Mouse (Mus musculus) adrenal gland, adult (tissue): ENCODE measurements around the gene Spocd1.
"Not testable (repeated sequence)": the region's sequence is repeated elsewhere in the genome, so short reads cannot be mapped to it uniquely, and the experiment has no call there.

ENCODE experiments used
- DNase-seq, 2 experiments: peaks; one replicate each; pipeline ENCODE4 v3.0.0; 2022 to 2023; ENCODE audit warnings: low spot score in 1 of 2; ENCODE audit not compliant: inconsistent age in 2 of 2

The Spocd1 gene

DNA sequence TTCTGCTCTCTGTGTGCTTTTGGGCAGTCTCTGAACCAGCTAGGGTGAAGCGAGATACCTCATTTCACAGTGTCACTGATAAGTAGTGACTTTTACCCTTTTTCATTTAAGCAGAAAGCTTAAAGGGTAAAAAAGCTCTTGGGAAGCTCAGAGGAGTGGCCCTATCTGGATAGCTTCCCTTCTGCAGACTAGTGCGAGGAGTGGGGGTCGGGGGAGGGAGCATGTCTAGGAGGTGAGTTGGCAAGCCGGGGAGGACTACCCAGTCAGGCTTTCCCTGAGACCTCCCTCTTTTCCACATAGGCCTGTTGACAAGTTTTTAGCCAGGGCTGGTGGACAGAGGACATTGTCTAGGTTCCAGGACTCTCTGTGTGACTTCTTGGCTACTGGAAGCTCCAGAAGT lies at the start of gene Spocd1:
TSS of gene Spocd1 (plus strand) at position 301 of the 400 bp plus-strand sequence.
- no peak for DNase-seq

DNA sequence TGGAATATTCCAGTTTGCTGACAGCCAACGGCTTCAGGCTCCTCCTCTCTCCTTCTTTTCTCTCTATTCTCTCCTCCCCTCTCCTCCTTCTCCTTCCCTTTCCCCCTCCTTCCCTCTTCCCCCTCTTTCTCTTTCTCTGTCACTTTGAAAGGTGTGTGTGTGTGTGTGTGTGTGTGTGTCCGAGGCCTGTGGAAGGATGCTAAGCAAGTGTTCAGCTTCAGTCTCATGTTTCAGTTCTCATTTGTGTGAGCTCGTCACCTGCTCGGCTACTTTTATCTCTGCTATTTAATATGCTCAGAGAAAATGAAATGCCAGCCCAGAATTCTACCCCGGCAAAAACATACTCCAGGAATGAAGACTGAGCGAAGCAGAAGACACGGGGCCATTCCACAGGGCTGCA lies 48.4 kb upstream of the Spocd1 start:
- DNase-seq = no peak

DNA sequence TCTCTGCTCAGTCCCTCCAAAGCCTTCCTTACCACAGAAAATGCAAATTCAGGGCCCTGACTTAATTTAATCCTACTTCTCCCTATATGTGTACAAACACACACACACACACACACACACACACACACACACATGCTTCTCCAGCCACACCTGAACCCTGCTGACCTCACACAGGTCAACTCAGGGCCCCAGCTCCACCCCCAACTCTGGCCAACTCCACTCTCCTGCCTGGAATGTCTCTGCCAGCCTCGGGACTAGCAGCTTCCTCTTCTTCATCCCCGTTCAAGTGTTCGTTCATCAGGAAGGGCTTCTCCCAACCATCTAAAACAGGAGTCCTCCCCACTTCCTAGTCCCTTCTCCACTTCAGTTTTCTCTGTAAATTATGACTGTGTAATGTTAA lies 47.4 kb upstream of the Spocd1 start:
- DNase-seq = no peak

DNA sequence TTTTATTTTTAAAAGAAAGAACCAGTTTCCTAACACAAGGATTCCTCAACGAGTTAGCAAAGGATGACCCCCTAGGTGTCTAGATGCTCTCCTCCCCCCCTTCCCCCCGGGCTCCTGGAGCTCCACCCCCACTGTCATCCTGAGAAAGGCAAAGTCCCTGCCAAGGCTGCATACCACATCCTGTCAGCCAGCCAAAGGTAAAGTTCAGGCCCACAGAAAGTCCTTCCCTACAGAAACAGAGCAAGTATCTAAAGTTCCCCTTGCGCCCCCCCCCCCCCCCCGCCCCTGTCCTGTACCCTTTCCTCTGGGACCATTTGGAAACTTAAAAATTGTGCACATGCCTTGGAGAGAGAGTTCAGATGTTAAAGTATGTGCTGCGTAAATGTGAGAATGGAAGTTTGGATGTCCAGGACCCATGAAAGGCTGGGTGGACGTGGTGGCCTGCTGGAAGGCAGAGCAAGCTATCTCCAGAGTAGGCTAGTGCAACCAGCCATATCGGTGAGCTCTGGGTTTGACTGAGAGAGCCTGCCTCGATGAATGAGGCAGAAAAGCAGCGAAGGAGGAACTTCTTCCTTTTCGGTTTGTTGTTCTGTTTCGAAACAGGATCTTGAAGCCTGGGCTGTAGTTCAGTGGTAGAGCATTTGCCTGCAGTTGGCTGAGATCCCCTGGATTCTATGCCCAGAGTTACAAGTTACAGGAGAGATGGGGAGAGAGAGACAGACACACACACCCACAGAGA lies 46.3 kb upstream of the Spocd1 start:
- peak; percentile 45 to 74 for DNase-seq

DNA sequence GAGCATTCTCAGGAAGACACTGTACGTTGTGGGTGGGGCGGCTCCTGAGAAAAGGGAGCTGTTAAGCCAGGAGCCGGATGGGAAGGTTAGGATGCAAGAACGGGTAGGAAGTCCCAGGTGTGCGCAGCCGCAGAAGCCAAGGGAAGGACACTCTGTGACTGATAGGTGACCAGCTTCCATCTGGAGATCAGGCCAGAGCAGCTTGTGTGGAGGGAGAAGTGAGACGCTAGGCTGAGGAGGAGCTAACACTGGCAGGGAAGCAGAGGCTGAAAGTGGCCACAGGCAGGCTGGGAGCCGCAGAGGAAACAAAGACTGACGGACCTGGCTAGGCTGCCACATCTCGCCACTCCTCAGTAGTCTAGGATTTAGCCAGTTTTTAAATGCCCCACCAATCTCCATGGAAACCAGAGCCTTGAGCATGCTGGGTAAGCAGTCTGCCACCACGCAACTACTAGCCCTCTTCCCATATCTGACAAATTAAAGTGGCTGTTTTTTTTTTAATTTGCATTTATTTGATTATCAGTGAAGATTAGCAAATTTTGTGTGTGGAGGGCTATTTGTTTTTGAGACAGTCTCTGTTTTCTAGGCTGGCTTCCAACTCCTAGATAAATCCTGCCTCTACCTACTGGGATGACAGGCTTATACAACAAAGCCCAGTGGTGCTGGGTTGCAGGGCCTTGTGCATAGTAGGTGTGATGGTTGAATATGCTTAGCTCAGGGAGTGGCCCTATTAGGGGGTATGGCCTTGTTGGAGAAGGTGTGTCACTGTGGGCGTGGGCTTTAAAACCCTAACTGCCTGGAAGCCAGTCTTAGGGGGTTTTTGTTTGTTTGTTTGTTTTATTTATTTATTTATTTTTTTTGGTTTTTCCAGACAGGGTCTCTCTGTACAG lies 44.8 kb upstream of the Spocd1 start:
- DNase-seq = peak in 1 of 2 experiments; percentile 46

DNA sequence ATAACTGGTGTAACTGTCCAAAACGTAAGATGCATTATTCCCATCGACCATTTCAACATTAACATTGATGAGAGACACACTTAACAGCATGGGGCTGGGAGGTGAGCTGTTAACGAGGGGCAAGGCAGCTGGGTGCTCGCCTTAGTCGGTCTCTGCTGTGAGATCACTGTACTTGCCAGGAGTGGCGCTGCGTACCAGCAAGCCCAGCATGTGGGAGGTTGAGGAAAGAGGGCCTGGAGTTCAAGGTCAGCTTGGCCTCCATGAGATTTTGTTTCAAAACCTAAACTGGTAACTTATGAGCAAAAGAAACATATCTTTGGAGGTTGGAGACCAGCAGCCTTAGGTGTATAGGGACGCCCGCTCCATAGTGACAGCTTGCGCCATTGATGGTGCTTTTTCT lies 39.4 kb upstream of the Spocd1 start:
- no peak for DNase-seq

DNA sequence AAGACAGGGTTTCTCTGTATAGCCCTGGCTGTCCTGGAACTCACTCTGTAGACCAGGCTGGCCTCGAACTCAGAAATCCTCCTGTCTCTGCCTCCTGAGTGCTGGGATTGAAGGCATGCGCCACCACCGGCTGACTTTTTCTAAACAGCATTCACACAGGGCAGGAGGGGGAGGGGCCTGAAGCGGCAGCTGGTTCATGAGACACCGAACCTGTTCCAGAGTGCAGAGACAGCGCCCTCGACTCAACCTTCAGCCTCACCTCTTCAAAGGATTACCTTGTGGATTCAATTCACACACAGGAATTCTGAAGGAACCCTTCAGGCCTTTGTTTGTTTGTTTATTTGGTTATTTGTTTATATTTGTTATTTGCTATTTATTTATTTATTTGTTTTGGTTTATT lies 39.0 kb upstream of the Spocd1 start:
- DNase-seq = no peak

DNA sequence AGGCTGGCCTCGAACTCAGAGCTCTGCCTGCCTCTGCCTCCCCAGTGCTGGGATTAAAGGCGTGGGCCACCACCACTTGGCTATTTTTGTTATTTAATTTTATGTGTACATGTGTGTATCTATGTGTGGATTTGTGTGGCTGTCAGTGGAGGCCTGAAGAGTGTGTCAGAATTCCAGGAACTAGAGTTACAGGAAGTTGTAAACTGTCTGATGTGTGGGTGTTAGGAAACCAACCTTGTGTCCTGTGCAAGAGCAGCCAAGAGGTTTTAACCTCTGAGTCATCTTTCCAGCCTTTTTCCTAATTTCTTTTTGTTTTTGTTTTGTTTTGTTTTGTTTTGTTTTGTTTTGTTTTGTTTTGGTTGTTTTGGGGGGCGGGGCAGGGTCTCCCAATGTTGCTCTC lies 34.2 kb upstream of the Spocd1 start:
- DNase-seq = peak in 1 of 2 experiments; percentile 47

DNA sequence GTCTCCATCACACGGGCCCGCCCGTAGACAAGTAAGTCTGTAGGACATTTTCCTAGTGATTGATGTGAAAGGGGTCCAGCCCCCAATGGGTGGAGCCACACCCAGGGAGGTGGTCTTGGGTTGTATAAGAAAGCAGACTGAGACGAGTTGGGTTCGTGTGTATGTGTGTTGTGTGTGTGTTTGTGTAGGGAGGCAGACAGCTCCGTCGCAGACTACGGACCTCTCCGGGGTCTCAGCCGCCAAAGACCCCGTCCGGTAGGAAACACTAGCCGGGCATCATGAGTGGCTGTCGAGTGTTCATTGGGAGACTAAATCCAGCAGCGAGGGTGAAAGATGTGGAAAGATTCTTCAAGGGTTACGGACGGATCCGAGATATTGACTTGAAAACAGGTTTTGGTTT lies 30.2 kb upstream of the Spocd1 start:
- DNase-seq = not testable (repeated sequence)

DNA sequence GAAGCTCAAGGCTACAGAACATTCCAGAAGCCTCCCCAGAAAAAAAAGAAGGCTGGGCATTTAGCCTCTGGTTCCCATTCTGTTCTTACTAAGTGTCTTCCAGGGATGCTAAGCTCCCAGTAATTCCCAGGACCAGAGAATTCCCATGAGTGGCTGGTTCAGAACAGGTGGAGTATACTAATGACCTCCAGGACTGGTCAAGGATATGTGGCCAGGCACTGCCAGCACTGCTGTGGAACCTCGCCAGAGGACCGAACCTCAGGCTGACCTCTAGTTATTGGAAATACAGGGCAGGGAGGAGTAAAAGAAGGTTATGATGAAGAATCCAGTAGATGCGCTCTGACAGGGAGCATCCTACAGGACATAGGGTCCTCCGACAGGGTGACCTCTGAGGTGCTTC lies 26.7 kb upstream of the Spocd1 start:
- peak in 1 of 2 experiments; percentile 73 for DNase-seq

DNA sequence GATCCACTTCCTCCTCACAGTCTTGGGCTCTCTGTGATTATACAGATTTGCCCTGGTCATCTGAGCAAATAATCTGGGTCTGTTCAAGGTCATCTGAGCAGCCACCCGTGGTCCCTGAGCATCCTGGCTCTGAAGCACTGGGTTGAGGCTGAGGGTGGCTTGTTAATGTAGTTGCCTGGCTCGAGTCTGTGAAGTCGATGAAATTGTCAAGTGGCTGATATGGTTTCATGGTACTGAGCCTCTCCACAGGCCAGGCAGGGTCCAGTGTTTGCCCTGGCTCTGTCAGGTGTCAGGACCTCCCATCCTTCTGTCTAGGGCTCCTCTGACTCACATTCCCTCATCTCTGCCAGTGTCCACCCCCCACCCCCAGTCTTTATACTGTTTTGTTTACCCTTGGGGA lies 25.5 kb upstream of the Spocd1 start:
- no peak for DNase-seq

DNA sequence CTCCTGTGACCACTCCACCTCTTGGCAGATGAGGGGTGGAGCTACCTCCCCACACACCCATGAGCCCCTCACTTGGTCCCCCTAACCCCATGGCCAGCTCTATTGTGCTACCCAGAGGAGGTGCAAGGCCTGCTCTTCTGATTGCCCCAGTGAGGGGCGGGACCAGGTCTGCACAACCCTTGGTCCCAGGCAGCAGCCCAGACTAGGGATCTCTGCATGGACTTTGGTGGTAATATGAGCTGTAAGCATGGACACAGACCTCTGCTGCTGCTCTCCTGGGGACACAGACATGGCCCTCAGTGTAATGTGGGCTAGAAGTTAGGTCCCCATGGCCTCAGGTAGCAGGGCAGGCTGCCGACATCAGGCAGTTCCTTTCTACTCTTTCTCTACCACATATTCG lies 24.0 kb upstream of the Spocd1 start:
- no peak for DNase-seq

DNA sequence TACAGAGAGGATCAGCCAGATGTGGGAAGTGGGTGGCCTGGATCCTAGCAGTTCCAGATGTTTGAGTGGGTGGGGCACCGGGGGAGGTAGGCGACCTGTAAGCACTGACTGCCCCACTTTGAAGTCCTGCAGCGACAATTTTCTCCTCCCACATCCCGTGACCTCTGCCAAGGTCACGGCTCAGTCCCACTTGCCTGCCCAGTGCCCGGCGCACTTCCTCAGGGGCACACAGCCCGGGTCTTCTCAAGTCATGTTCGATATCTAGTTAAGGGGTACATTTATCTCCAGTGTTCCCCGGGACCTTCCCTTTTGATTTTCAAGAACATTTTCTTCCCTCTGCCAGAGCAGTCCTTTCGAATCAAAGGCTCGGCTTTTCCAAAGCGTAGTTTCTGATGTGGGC lies 23.0 kb upstream of the Spocd1 start:
- peak; percentile 76 to 92 for DNase-seq

DNA sequence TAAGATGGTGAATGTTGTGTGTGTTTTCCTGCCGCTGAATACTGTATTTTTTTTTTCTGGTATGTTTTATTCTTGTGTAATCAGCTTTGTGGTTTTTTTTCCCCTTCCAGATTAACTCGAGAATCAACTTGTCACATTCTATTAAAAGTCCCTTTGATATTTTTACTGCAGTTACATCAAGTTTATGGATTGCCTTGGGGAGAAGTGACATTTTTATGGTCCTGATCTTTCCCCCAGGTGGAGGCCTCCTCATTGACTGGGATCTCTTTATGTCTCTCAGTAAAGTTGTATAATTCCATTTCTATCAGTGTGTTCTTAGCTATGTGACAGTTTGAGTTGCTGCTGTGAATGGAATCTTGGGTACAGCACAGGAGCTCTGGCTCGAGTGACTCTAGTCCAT lies 20.2 kb upstream of the Spocd1 start:
- no peak for DNase-seq

DNA sequence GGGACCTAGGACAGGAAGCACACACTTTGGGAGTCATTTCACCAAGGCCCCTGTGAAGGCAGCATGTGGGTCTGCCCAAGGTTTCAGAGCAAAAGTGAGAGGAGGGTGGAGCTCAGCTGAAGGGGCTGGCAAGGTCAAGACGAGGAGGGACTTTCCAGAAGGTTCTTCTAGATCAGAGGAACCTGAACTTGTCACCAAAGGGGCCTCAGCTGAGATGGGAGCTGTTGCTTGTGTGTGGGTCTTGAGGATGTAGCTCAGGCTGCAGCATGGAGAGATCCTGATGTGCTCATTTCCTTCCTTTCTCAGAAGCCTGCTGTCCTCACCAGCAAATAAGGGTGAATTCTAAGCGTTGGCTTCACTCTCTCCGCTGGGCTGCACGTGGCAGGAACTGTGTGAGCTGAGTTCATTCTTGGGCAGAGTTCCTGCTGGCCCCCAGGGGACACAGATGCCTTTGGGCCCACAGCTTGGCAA lies 19.8 kb upstream of the Spocd1 start:
- peak; percentile 42 to 85 for DNase-seq

DNA sequence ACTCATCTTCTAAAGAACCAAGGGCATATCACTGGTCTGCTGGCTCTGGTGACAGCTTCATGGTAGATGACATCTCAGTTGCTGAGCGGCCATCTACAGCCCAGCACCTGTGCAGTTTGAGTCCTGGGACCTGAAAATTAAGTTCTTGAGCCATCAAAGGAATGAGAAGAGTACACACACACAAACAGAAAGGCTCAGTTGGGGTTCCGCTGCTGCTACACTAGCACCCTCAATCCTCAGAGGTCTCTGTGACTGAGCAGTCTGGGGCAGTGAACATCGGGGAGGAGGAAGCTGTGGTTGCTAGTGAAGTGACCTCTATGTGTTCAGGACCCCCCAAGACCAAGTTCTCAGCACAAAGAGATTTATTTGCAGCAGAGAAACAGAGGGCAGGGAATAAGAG lies 16.1 kb upstream of the Spocd1 start:
- DNase-seq = peak in 1 of 2 experiments; percentile 68

DNA sequence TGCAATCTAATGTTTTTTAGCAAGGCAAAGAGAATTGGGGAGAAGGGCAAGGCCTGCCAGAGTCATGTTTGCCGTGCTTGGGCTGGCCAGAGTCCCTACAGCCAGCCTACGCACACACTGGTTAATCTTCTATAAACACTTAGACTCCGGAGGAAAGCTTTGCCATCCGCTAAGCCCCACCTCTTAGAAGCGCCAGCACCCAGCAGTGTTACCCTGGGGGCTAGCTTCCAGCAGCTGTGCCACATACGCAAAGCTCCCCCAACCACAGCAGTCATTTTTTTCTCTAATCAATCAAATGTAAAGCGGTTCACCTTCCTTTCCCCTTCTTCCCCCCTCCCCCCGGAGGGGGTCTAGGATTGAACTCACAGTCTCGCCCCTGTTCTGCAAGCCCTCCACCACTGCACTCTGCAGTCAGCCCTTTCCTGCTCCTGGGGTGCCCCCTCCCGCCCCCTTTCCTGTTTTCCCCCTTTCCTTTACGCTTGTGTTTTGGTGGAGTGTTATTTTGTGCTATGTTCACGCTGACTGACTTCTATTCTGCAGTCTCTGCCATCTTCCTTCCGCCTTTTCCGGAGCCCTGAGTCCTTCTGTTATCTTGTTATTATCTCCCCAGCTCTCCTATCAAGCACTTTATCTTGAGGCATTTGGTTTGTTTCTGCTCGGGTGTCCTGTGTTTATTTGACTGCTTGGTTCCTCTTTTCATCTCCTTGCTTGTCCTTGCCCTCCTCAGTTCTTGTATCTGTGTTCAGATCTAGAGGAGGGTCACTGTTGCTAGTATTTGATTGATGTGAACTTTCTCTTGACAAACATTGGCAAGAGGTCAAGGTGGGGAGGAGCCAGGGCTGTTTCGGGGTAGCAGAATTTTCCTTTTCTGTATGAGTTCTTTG lies 15.0 kb upstream of the Spocd1 start:
- peak; percentile 80 to 92 for DNase-seq

DNA sequence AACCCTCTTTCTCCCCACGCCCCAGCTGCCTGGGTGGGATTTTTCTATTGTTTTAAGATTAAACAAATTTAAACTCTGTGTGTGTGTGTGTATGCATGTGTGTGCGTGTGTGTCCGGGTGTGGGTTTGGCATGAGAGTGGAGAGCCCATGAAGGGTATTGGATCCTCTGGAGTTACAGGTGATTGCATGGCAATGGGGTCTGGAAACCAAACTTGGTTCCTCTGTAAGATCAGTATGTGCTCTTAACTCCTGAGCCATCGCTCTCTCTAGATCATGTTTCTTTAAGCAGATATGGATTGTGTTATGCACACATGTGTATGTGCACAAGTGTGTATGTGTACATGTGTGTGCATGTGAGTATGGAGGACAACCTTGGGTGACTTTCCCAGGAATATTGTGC lies 14.4 kb upstream of the Spocd1 start:
- DNase-seq = no peak

DNA sequence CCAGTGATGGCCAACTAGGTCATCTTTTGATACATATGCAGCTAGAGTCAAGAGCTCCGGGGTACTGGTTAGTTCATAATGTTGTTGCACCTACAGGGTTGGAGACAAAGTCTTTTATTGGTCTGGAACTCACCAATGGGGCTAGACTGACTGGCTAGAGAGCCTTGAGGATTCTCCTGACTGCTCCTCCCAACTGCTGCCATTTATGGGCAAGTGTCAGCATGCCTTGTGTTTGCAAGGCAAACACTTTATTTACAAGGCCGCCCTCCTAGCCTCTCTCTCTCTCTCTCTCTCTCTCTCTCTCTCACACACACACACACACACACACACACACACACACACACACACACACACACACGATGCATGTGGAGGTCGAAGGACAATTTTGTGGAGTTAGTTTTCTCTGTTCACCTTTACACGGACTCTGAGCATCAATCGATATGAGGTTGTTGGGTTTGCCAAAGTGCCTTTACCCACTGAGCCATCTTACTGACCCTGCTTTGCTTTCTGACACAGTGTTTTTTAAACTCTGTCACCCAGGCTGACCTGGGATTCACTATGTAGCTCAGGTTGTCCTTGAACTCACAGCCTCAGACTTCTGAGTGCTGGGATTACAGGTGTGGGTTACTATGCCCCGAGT lies 13.6 kb upstream of the Spocd1 start:
- peak in 1 of 2 experiments; percentile 63 for DNase-seq

DNA sequence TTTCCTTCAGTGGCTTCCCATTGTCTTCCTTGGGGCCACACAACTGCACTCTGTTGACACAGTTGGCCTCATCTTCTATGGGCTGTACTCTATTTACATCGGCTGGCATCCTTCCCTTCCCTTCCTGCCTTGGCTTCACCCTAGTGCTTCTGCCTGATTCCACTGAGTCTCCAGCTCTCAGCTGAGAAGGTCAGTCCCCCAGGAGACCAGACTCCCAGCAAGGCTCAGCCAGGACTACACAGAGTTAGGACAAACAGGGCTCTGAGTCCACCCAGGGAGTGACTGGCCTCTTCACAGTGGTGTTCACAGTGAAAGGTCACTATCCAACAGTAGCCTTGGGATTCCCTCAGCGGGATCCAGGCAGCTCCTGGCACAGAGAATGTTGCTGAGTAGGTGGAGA lies 12.9 kb upstream of the Spocd1 start:
- DNase-seq = peak; percentile 85 to 93
